Mouse (Mus musculus) spleen, adult 2 months (tissue): Measurements from ENCODE around the gene Tpk1.

Source experiments
- CTCF ChIP-seq: fragments of 200-500 bp; IDR thresholded peaks from 2 replicates; pipeline ENCODE4 v1.5.1; 2011; ENCODE audit warnings: mild to moderate bottlenecking, inconsistent platforms; ENCODE audit not compliant: insufficient read depth, insufficient read length, insufficient replicate concordance; ENCODE audit errors: extremely low read depth
- POLR2A ChIP-seq: fragments of 200-500 bp; IDR thresholded peaks from 2 replicates; pipeline ENCODE4 v1.6.1; 2011; ENCODE audit warnings: low read depth, low read length, inconsistent platforms

GRCm38 (mm10) chr6:43434365-43434764, 231.7 kb downstream of the Tpk1 start:
- TF ChIP-seq CTCF (no peak), POLR2A (no peak)
